Mouse (Mus musculus) ES-Bruce4 (cell line): ENCODE measurements around the gene Mrpl1.

ENCODE experiments used
- CTCF ChIP-seq: IDR thresholded peaks from one replicate; pipeline ENCODE4 v1.8.1; 2011; ENCODE audit warnings: low read depth, low read length
- EP300 ChIP-seq: IDR thresholded peaks from 2 replicates; pipeline ENCODE4 v1.6.1; 2011; ENCODE audit warnings: low read depth, low read length; ENCODE audit not compliant: insufficient read depth

DNA sequence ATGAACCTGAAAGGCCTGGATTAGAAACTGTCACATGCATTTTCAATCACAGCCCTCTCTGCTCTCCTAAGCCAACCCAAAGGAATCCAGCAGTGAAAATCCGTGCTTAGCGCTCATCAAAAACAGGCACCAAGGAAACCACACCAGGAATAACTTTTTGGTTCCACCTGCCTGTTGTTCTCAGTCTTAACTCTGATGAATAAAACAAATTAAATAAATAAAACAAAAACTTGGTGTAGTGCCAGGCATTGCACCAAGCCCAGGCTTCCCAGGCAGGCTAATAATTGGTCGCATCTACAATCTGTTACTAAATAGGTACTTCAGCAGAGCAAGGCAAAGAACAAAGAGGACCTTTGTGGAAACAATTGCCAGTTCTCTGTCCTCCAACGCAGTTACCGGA is 99.4 kb downstream of the Mrpl1 start:
- TF ChIP-seq CTCF (no peak), EP300 (no peak)
